Mouse (Mus musculus) spleen, adult 2 months (tissue): Measurements from ENCODE around the gene Auh. TPM values are rescaled to one million over a fixed set of nuclear protein-coding genes. Genes with fewer than 3 reads are reported as not detected.

ENCODE experiments used
- DNase-seq, 2 experiments: peaks; one replicate each; pipeline versions ENCODE4 v3.0.0 to v3.0.0-alpha.2; 2012 to 2021; ENCODE audit warnings: low spot score in 2 of 2, low read depth in 1 of 2
- H3K27ac ChIP-seq: fragments of 200-500 bp; 2 replicates; pipeline ENCODE4 v1.5.1; 2012; ENCODE audit warnings: low read length, inconsistent platforms; ENCODE audit not compliant: insufficient read depth
- H3K27me3 ChIP-seq: fragments of 200-500 bp; 2 replicates; pipeline ENCODE4 v1.6.1; 2012; ENCODE audit warnings: mild to moderate bottlenecking, moderate library complexity, low read length, inconsistent platforms; ENCODE audit not compliant: control insufficient read depth, insufficient read depth
- H3K36me3 ChIP-seq: fragments of 200-500 bp; 2 replicates; pipeline ENCODE4 v1.6.1; 2012; ENCODE audit warnings: mild to moderate bottlenecking, low read length, inconsistent platforms; ENCODE audit not compliant: control insufficient read depth, insufficient read depth
- H3K4me1 ChIP-seq: fragments of 200-500 bp; 2 replicates; pipeline ENCODE4 v1.6.1; 2011; ENCODE audit warnings: inconsistent platforms; ENCODE audit not compliant: control insufficient read depth, insufficient read depth, insufficient read length
- H3K4me3 ChIP-seq: fragments of 200-500 bp; 2 replicates; pipeline ENCODE4 v1.5.1; 2011; ENCODE audit warnings: mild to moderate bottlenecking, inconsistent platforms; ENCODE audit not compliant: insufficient read depth, insufficient read length; ENCODE audit errors: extremely low read depth
- CTCF ChIP-seq: fragments of 200-500 bp; IDR thresholded peaks from 2 replicates; pipeline ENCODE4 v1.5.1; 2011; ENCODE audit warnings: mild to moderate bottlenecking, inconsistent platforms; ENCODE audit not compliant: insufficient read depth, insufficient read length, insufficient replicate concordance; ENCODE audit errors: extremely low read depth
- POLR2A ChIP-seq: fragments of 200-500 bp; IDR thresholded peaks from 2 replicates; pipeline ENCODE4 v1.6.1; 2011; ENCODE audit warnings: low read depth, low read length, inconsistent platforms
- WGBS: fragments of 180-500 bp; shearing (Covaris S2); methylation state at CpG from one replicate; pipeline ENCODE4 v1.1.7; 2018; 5-methylcytosine and 5-hydroxymethylcytosine counted together
- polyA plus RNA-seq: library from polyadenylated mRNA; depleted of rRNA; stranded (reverse); fragments of >200 nt; gene quantifications from 2 replicates; pipeline ENCODE4 v1.2.3, GENCODE M21; 2012

Auh gene
- polyA plus RNA-seq, 1 experiment = 15.0 TPM

- peaks cover 11% of the 10 kb centered on the region for H3K27me3 ChIP-seq
- H3K4me1 ChIP-seq = peaks cover 3% of the 10 kb centered on the region
- no peak for TF ChIP-seq POLR2A
- no peak for TF ChIP-seq CTCF
- no peaks in the 10 kb centered on the region for H3K36me3 ChIP-seq
- H3K4me3 ChIP-seq = no peak overlapping the region
- 85% methylated on average over 3 of the region's 3 CpGs for WGBS
- no peak for DNase-seq
- H3K27ac ChIP-seq = no peak overlapping the region
Measured at GRCm38 (mm10) chr13:52974676-52975075, 45.2 kb upstream of the Auh start.

- H3K27me3 ChIP-seq = peaks cover 3% of the 10 kb centered on the region
- no peak overlapping the region for H3K27ac ChIP-seq
- no peak overlapping the region for H3K4me3 ChIP-seq
- whole genome bisulfite sequencing = 94% methylated on average over 10 of the region's 10 CpGs
- H3K36me3 ChIP-seq = no peaks in the 10 kb centered on the region
- no peaks in the 10 kb centered on the region; the same call in 1 of the 2 replicates for H3K4me1 ChIP-seq
- DNase-seq = no peak
- TF ChIP-seq POLR2A = no peak
- TF ChIP-seq CTCF = no peak
Measured at GRCm38 (mm10) chr13:52973427-52973826, 43.9 kb upstream of the Auh start.

GRCm38 (mm10) chr13:52972626-52973025, 43.1 kb upstream of the Auh start:
- WGBS = 93% methylated on average over 3 of the region's 3 CpGs
- no peak for DNase-seq
- no peak overlapping the region for H3K4me3 ChIP-seq
- no peaks in the 10 kb centered on the region for H3K27me3 ChIP-seq
- H3K4me1 ChIP-seq = no peaks in the 10 kb centered on the region
- TF ChIP-seq CTCF = no peak
- no peak for TF ChIP-seq POLR2A
- H3K27ac ChIP-seq = no peak overlapping the region
- H3K36me3 ChIP-seq = no peaks in the 10 kb centered on the region

- Histone ChIP-seq H3K36me3 (no peaks in the 10 kb centered on the region), H3K4me3 (no peak overlapping the region), H3K27me3 (no peaks in the 10 kb centered on the region), H3K4me1 (no peaks in the 10 kb centered on the region), H3K27ac (no peak overlapping the region)
- DNase-seq = no peak
- WGBS = 71% methylated on average over 6 of the region's 6 CpGs
- TF ChIP-seq POLR2A = no peak
- no peak for TF ChIP-seq CTCF
Measured at GRCm38 (mm10) chr13:52970876-52971275, 41.4 kb upstream of the Auh start.

- Histone ChIP-seq H3K27ac (no peak overlapping the region), H3K27me3 (no peaks in the 10 kb centered on the region), H3K4me3 (no peak overlapping the region), H3K4me1 (no peaks in the 10 kb centered on the region), H3K36me3 (no peaks in the 10 kb centered on the region)
- TF ChIP-seq CTCF (no peak), POLR2A (no peak)
- no peak for DNase-seq
- WGBS = 75% methylated on average over 4 of the region's 4 CpGs
Measured at GRCm38 (mm10) chr13:52962922-52963321, 33.4 kb upstream of the Auh start.

- TF ChIP-seq CTCF = no peak
- TF ChIP-seq POLR2A = no peak
- Histone ChIP-seq H3K27ac (no peak overlapping the region), H3K27me3 (no peaks in the 10 kb centered on the region), H3K36me3 (no peaks in the 10 kb centered on the region), H3K4me3 (no peak overlapping the region), H3K4me1 (no peaks in the 10 kb centered on the region)
- WGBS = 65% methylated on average over 6 of the region's 6 CpGs
- no peak for DNase-seq
Measured at GRCm38 (mm10) chr13:52962361-52962760, 32.9 kb upstream of the Auh start.

GRCm38 (mm10) chr13:52953779-52954553, 24.5 kb upstream of the Auh start:
- no peak for TF ChIP-seq CTCF
- no peak for TF ChIP-seq POLR2A
- Histone ChIP-seq H3K27me3 (no peaks in the 10 kb centered on the region), H3K4me1 (no peaks in the 10 kb centered on the region), H3K36me3 (no peaks in the 10 kb centered on the region), H3K27ac (no peak overlapping the region), H3K4me3 (no peak overlapping the region)
- DNase-seq = no peak
- 89% methylated on average over 6 of the region's 6 CpGs for WGBS

- TF ChIP-seq POLR2A (no peak), CTCF (no peak)
- Histone ChIP-seq H3K4me3 (no peak overlapping the region), H3K27me3 (no peaks in the 10 kb centered on the region), H3K36me3 (no peaks in the 10 kb centered on the region), H3K4me1 (no peaks in the 10 kb centered on the region), H3K27ac (no peak overlapping the region)
- 94% methylated on average over 3 of the region's 3 CpGs for WGBS
- DNase-seq = no peak
Measured at GRCm38 (mm10) chr13:52949211-52949610, 19.7 kb upstream of the Auh start.
